25 mouse cellular contexts compared by ENCODE assay signal in genomic region chr13:114603341-114603740, GRCm38 (mm10).
DNase-seq lines count a peak whose midpoint lies in the region; ATAC-seq and TF ChIP-seq lines count a peak whose summit lies in the region.
"Had no signal": no experiment of that assay in that cellular context is flagged by ENCODE, and none has a peak within 500 bp of the region (broad histone marks: within the 10 kb centered on the region; RNA-seq: fewer than 3 reads in every experiment).

No protein-coding gene starts in this region.

- no peak overlapping the region for H3K9ac ChIP-seq in forebrain, postnatal 0 days
- no peak overlapping the region for H3K9ac ChIP-seq in forebrain, embryonic 12.5 days
- H3K9ac ChIP-seq: embryonic facial prominence, embryonic 12.5 days; forebrain, embryonic 13.5 days; heart, embryonic 13.5 days; hindbrain, embryonic 14.5 days had no signal

- TF ChIP-seq POLR2A in brain, embryonic 14.5 days (IDR thresholded peaks at IDR 0.05; ENCODE audit: borderline replicate concordance, extremely low read depth, insufficient read depth, insufficient read length, poor library complexity, severe bottlenecking) = no peak

- TF ChIP-seq CTCF in forebrain, postnatal 0 days (IDR thresholded peaks at IDR 0.05; ENCODE audit: low read depth) = no peak
- TF ChIP-seq CTCF in brain, embryonic 14.5 days (IDR thresholded peaks at IDR 0.05; ENCODE audit: borderline replicate concordance, extremely low read depth, insufficient read depth, insufficient read length) = no peak

- H3K27me3 ChIP-seq in forebrain, postnatal 0 days (ENCODE audit: insufficient read depth, low read length) = no peaks in the 10 kb centered on the region
- no peaks in the 10 kb centered on the region for H3K27me3 ChIP-seq in forebrain, embryonic 12.5 days
- H3K27me3 ChIP-seq: embryonic facial prominence, embryonic 12.5 days; forebrain, embryonic 13.5 days; heart, embryonic 13.5 days had no signal

- no peak overlapping the region for H3K4me2 ChIP-seq in forebrain, postnatal 0 days (ENCODE audit: low read depth)
- no peak overlapping the region for H3K4me2 ChIP-seq in forebrain, embryonic 12.5 days
- H3K4me2 ChIP-seq: embryonic facial prominence, embryonic 12.5 days; forebrain, embryonic 13.5 days; heart, embryonic 13.5 days; hindbrain, embryonic 14.5 days had no signal

- DNase-seq in cerebellum, postnatal 25 days = peak; percentile 5 to 7
- DNase-seq in cerebellum, adult 11 months = no peak
- peak; percentile 59 for DNase-seq in forebrain, postnatal 0 days
- peak; percentile 1 for DNase-seq in brain, embryonic 14.5 days (ENCODE audit: low read depth)
- peak; percentile 14 for DNase-seq in brain, embryonic 18.5 days (ENCODE audit: low read depth, low spot score)
- DNase-seq: adrenal gland, adult 2 months; adrenal gland, postnatal 14 days; cerebellum, adult 2 months; gastrocnemius, postnatal 10 days; heart, adult 18-20 months; heart, postnatal 14 days; heart, postnatal 4 days; kidney, adult 18-20 months; kidney, adult 9 months had no signal

- no peaks in the 10 kb centered on the region for H3K36me3 ChIP-seq in forebrain, postnatal 0 days (ENCODE audit: insufficient read depth)
- no peaks in the 10 kb centered on the region for H3K36me3 ChIP-seq in forebrain, embryonic 12.5 days (replicated peaks)
- H3K36me3 ChIP-seq: embryonic facial prominence, embryonic 12.5 days; heart, embryonic 10.5 days; heart, embryonic 13.5 days had no signal

- H3K27ac ChIP-seq in forebrain, postnatal 0 days (ENCODE audit: low read depth, low read length) = no peak overlapping the region
- H3K27ac ChIP-seq in forebrain, embryonic 12.5 days = no peak overlapping the region
- H3K27ac ChIP-seq: embryonic facial prominence, embryonic 12.5 days; forebrain, embryonic 13.5 days; heart, embryonic 10.5 days; heart, embryonic 13.5 days; hindbrain, embryonic 14.5 days; hindbrain, postnatal 0 days had no signal

- peak; percentile 57 for ATAC-seq in forebrain, postnatal 0 days
- ATAC-seq in forebrain, embryonic 12.5 days (ENCODE audit: low FRiP score) = no peak
- ATAC-seq: CD4-positive, CD25-positive, alpha-beta regulatory T cell, adult 4 months; hindbrain, postnatal 0 days; inflammation-experienced regulatory T-cells, adult 6 months; intestine, embryonic 16.5 days had no signal

- H3K4me3 ChIP-seq in forebrain, postnatal 0 days (ENCODE audit: low read depth, low read length) = no peak overlapping the region
- H3K4me3 ChIP-seq in forebrain, embryonic 12.5 days (replicated peaks) = no peak overlapping the region
- H3K4me3 ChIP-seq: embryonic facial prominence, embryonic 12.5 days; erythroblast, embryonic 14.5 days; forebrain, embryonic 13.5 days; heart, embryonic 10.5 days; heart, embryonic 13.5 days had no signal

- H3K4me1 ChIP-seq in forebrain, postnatal 0 days (ENCODE audit: insufficient read depth) = no peaks in the 10 kb centered on the region
- H3K4me1 ChIP-seq in forebrain, embryonic 12.5 days = no peaks in the 10 kb centered on the region
- H3K4me1 ChIP-seq: embryonic facial prominence, embryonic 12.5 days; forebrain, embryonic 13.5 days; heart, embryonic 13.5 days had no signal

- H3K9me3 ChIP-seq in forebrain, postnatal 0 days (ENCODE audit: low read length) = no peaks in the 10 kb centered on the region
- H3K9me3 ChIP-seq in forebrain, embryonic 12.5 days = no peaks in the 10 kb centered on the region
- H3K9me3 ChIP-seq: embryonic facial prominence, embryonic 12.5 days; forebrain, embryonic 13.5 days; heart, embryonic 10.5 days had no signal

- 68% methylated on average over 13 of the region's 13 CpGs for WGBS in forebrain, postnatal 0 days
- WGBS in forebrain, embryonic 12.5 days = 83% methylated on average over 13 of the region's 13 CpGs
